In the genomic region with DNA sequence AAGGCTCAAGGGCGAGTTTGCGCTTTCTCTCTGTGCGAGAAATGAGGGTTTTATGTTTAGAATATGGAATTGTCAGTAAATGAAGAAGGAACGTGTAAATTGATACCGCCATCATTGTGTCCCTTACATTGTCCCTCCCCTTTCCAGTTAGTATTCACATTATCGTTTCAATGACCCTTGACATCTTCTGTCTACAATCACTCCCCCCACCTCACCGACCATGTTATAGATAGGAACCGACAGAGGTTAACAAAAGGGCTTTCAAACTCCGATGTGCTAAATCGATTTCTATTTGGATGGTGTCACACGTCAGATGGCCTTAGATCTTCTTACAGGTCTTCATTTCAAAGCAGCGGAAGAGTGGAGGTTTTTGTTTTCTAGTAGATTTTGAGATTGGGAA, we compare ENCODE assay signal across 8 mouse cellular contexts. TPM values are rescaled to one million over a fixed set of nuclear protein-coding genes. Genes with fewer than 3 reads are reported as not detected.
A peak's percentile ranks its signal among the peaks of the same experiment; 100 is the strongest.
DNase-seq lines count a peak whose midpoint lies in the region; ATAC-seq and TF ChIP-seq lines count a peak whose summit lies in the region.

No protein-coding gene starts in this region.

- no peaks in the 10 kb centered on the region for H3K27me3 ChIP-seq in intestine, embryonic 14.5 days (replicated peaks; ENCODE audit: control insufficient read depth, insufficient read depth, low read length)
- H3K27me3 ChIP-seq in neural tube, embryonic 12.5 days (replicated peaks), result no peaks in the 10 kb centered on the region

- H3K4me3 ChIP-seq in left cerebral cortex, adult 2 months, result peak overlapping the region; percentile 59
- H3K4me3 ChIP-seq in cortical plate, adult 2 months (ENCODE audit: insufficient read depth, low read length), result peak overlapping the region; percentile 62
- H3K4me3 ChIP-seq in intestine, embryonic 14.5 days (ENCODE audit: low read depth, low read length), result peak overlapping the region; percentile 70
- H3K4me3 ChIP-seq in neural tube, embryonic 12.5 days, result peak overlapping the region; percentile 77

- H3K36me3 ChIP-seq in intestine, embryonic 14.5 days (ENCODE audit: control insufficient read depth, insufficient read depth, low read length), result 0 out of 2 replicates have a peak, but pooled peaks cover 5% of the 10 kb centered on the region
- no peaks in the 10 kb centered on the region for H3K36me3 ChIP-seq in neural tube, embryonic 12.5 days

- 7% methylated on average over 12 of the region's 12 CpGs for WGBS in intestine, embryonic 14.5 days
- 4% methylated on average over 12 of the region's 12 CpGs for WGBS in neural tube, embryonic 12.5 days

- peak overlapping the region; percentile 93 for H3K27ac ChIP-seq in left cerebral cortex, adult 2 months
- peak overlapping the region; percentile 30 for H3K27ac ChIP-seq in cortical plate, adult 2 months (ENCODE audit: insufficient read depth, low read length)
- peak overlapping the region; percentile 89 for H3K27ac ChIP-seq in intestine, embryonic 14.5 days (ENCODE audit: low read depth)
- peak overlapping the region; percentile 95 for H3K27ac ChIP-seq in neural tube, embryonic 12.5 days

- TF ChIP-seq CTCF in left cerebral cortex, adult 2 months (IDR thresholded peaks at IDR 0.05), result no peak
- TF ChIP-seq CTCF in cortical plate, adult 2 months (IDR thresholded peaks at IDR 0.05; ENCODE audit: extremely low read depth, insufficient read depth, low read length), result no peak

- no peak for DNase-seq in left cerebral cortex, adult 2 months (ENCODE audit: extremely low spot score in 1 of 2, low spot score in 2 of 2)
- no peak for DNase-seq in left cerebral cortex, postnatal 14 days (ENCODE audit: low spot score in 2 of 2)
- peak; percentile 55 for DNase-seq in intestine, embryonic 14.5 days (ENCODE audit: low spot score)
- DNase-seq in urinary bladder, postnatal 36 days (ENCODE audit: low spot score in 2 of 2), result no peak
- no peak for DNase-seq in layer of hippocampus, adult 9-11 months
- no peak for DNase-seq in testis, postnatal 10 days (ENCODE audit: low spot score)

- H3K9ac ChIP-seq in intestine, embryonic 14.5 days (ENCODE audit: low read length), result peak overlapping the region; percentile 77
- peak overlapping the region; percentile 89 for H3K9ac ChIP-seq in neural tube, embryonic 12.5 days

- peaks cover 9% of the 10 kb centered on the region; the same call in 1 of the 2 replicates for H3K4me1 ChIP-seq in cortical plate, adult 2 months (ENCODE audit: control insufficient read depth, insufficient read depth, low read length)
- no peaks in the 10 kb centered on the region for H3K4me1 ChIP-seq in intestine, embryonic 14.5 days (replicated peaks; ENCODE audit: control insufficient read depth, insufficient read depth, low read length)
- H3K4me1 ChIP-seq in neural tube, embryonic 12.5 days, result peaks cover 31% of the 10 kb centered on the region

- intact Hi-C loops in left cerebral cortex, adult 2 months (cut with DNase I), result loop anchor here (5.0 kb wide), 1 partner anchor 70 kb away; no protein-coding TSS in a partner anchor
- intact Hi-C loops in left cerebral cortex, postnatal 14 days (cut with DNase I), result no loop called here

- H3K9me3 ChIP-seq in intestine, embryonic 14.5 days (ENCODE audit: control insufficient read depth, low read length), result no peaks in the 10 kb centered on the region
- H3K9me3 ChIP-seq in neural tube, embryonic 12.5 days, result no peaks in the 10 kb centered on the region

- no peak for ATAC-seq in intestine, embryonic 14.5 days (replicated peaks; ENCODE audit: low FRiP score, low TSS enrichment, low read depth)
- peak; percentile 38 for ATAC-seq in neural tube, embryonic 12.5 days (ENCODE audit: low FRiP score, low read depth)

- TF ChIP-seq POLR2A in cortical plate, adult 2 months (IDR thresholded peaks at IDR 0.05; ENCODE audit: extremely low read depth, insufficient read depth, low read length), result no peak

- peak overlapping the region; percentile 71 for H3K4me2 ChIP-seq in intestine, embryonic 14.5 days (ENCODE audit: low read length)
- H3K4me2 ChIP-seq in neural tube, embryonic 12.5 days (replicated peaks), result peak overlapping the region; percentile 60

RNA-seq across cellular contexts. Expression of gene Zfp60, which starts 0.8 kb away (rescaled TPM):
- total RNA-seq in left cerebral cortex, adult 2 months (2021), result 10 to 100 TPM; 31.9 to 35.0 TPM
- 10 to 100 TPM; 33.7 to 34.4 TPM for total RNA-seq in left cerebral cortex, postnatal 14 days (2021)
- 15.9 and 17.3 TPM in 2 replicates for polyA plus RNA-seq in cortical plate, adult 2 months (2012; rRNA removed)
- polyA plus RNA-seq in intestine, embryonic 14.5 days (2014; fragmentation: Nextera tagmentation; extraction: Ambion mirVana), result 28.5 and 32.2 TPM in 2 replicates
- polyA plus RNA-seq in neural tube, embryonic 12.5 days (2016; fragmentation: Nextera tagmentation; extraction: Ambion mirVana), result 97.2 and 102 TPM in 2 replicates

RNA-seq across cellular contexts. Expression of gene Zfp607b, which starts 42.8 kb away (rescaled TPM):
- 10 to 100 TPM; 11.8 to 11.9 TPM for total RNA-seq in left cerebral cortex, adult 2 months (2021)
- 1 to 10 TPM; 8.0 to 8.1 TPM for total RNA-seq in left cerebral cortex, postnatal 14 days (2021)
- polyA plus RNA-seq in cortical plate, adult 2 months (2012; rRNA removed), result 8.0 and 9.8 TPM in 2 replicates
- 2.5 and 3.4 TPM in 2 replicates for polyA plus RNA-seq in intestine, embryonic 14.5 days (2014; fragmentation: Nextera tagmentation; extraction: Ambion mirVana)
- polyA plus RNA-seq in neural tube, embryonic 12.5 days (2016; fragmentation: Nextera tagmentation; extraction: Ambion mirVana), result 7.0 and 7.8 TPM in 2 replicates

RNA-seq across cellular contexts. Expression of gene Map3k10, which starts 57.5 kb away (rescaled TPM):
- total RNA-seq in left cerebral cortex, adult 2 months (2021), result 100 to 1,000 TPM; 202 to 214 TPM
- 100 to 1,000 TPM; 228 to 233 TPM for total RNA-seq in left cerebral cortex, postnatal 14 days (2021)
- 181 and 189 TPM in 2 replicates for polyA plus RNA-seq in cortical plate, adult 2 months (2012; rRNA removed)
- 6.3 and 7.0 TPM in 2 replicates for polyA plus RNA-seq in intestine, embryonic 14.5 days (2014; fragmentation: Nextera tagmentation; extraction: Ambion mirVana)
- 21.1 and 22.2 TPM in 2 replicates for polyA plus RNA-seq in neural tube, embryonic 12.5 days (2016; fragmentation: Nextera tagmentation; extraction: Ambion mirVana)

Comparison
In these comparisons a context has a peak if more than half of its experiments do, and no peak if none do; other contexts are left out.
1. H3K27ac ChIP-seq: peak in every context shown above with its lines; median percentile 95 in neural tube, embryonic 12.5 days; 93 in left cerebral cortex, adult 2 months; 89 in intestine, embryonic 14.5 days; 30 in cortical plate, adult 2 months.